Mouse (Mus musculus): ENCODE data around the gene Slc25a31.

Gene Slc25a31

DNA sequence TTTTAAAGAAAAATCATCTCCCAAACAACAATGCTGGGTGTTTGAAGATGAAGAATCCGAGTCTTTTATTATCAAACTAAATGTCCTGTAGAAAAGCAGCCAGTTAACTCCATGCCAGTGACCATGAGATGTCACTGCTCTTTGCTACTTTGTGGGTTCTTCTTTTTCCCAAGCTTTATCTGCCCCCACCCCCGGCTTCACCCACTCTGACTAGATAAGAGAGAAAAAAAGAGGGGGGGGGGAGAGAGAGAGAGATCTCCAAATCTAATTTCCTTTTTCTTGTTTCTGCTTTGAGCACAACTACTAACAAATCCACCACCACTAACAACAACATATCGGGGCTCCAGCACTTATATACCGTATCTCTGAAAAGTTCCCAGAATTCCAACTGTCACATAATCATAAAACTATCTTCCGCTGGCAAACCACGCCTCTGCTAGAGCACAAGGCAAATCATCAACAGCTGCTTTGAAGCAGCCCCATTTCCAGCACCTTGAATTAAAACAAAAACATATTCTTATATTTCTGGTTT is 29.8 kb downstream of the Slc25a31 start:
- DNase-seq = no peak

DNA sequence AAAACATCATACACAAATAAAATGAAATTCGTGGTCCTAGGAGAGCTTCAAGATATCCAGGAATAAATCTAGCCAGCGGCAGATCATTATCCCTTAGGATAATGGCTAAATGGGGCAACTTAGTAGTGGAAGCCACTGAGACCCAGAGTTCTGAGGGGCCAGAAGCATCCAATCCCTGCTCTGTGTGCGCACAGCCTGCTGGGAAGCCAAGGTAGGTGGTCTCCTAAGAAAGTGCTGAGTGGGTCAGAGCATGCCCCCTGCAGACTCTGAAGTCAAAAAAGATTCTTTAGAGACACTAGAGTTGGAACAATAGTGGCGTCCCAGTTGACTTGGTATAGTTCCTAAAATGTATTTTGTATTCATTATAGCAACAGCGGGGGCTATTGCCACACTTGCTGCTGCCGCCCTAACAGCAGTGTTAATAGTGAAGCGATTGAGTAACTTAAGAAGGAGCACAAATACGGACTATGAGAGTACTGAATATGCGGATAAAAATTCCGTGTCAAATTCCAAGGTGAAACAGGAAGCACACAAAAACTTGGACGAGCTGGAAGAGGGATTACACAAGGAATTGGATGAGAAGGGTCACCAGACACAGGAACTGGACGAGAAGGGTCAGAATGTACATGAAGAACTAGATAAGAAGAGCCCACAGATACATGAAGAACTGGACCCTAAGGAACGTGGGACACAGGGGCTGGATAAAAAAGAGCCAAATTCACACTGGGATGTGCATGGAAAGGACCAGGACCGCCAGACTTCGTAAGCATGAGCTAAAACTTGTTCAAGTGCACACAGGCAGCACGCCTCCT is 35.6 kb downstream of the Slc25a31 start, which contains the start of gene Hspa4l:
Hspa4l (plus strand) TSS at position 472 of the 812 bp plus-strand sequence.
- peak; percentile 10 to 16 for DNase-seq

DNA sequence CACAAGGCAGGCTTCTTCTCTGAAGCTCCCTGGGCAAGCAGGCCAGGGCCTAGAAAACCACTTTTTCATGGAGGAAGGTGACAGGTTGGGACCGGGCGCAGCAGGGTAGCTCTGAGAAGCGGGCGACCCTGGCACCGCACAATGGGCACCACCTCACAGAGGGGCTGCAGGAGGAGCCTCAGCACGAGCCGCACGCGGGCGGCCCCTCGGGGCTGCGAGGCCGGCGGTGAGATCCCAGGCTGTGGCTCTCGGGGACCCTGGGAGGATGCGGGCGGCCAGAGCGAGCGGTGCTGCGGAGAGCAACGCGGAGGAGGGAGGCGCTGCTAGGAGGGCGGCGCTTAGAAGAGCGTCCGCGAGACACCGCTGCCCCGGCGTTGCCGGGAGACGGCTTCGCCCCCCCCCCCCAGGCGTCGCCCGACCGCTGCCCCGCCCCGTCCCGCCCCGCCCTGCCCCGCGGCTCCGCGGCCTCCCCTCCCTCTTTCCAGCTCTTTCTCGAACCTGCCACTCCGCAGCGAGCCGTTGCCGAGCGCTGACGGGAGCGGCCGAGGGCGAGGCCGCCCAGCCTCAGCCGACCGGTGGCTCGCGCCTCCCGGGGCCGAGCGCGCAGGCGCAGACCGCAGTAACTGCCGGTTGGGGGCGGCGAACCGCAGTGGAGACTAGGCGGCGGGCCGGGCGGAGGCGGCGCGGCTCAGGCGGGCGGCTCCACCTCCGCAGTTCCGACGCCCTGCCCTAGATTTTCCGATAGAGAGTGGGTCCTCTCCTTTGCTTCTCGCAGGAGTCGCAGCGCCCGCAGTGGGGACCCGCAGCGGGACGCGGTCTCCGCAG is 36.4 kb downstream of the Slc25a31 start:
- peak; percentile 96 to 98 for DNase-seq

DNA sequence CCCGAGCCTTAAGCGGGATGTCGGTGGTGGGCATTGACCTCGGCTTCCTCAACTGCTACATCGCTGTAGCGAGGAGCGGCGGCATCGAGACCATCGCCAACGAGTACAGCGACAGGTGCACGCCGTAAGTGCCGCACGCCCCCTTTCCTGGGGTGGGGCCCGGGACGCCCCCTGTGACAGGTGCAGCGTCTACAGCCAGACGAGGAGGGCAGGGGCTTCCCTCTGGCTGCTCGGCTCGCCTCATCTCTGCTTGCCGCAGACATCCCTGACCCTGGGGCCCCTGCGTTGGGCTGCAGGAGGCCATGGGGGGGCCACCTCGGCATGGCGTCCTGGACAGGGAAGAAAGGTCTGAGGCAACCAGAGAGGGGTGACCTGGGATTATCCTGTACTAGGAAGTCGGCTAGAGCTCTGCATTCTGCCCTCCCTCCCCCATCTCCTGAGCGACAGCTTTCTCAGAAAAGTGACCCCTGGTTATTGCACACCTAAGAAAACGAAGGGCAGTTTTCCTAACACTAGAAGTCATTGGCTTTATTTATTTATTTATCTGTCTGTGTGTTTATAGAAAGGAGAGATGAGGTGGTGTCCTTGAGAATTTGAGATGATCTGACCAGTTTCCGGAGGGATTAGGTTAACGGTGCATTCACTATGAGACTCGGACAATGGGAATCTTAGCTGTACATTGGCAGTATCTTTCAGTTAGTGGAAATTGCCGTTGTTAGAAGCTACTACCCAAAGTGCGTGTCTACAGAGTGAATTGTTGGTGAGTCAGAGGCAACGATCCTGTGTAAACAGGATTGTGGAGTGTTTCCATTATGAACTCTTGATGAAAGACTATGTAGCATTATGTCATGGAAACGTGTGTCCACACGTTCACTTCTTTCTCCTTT is 37.2 kb downstream of the Slc25a31 start:
- DNase-seq = peak in 1 of 2 experiments; percentile 10

DNA sequence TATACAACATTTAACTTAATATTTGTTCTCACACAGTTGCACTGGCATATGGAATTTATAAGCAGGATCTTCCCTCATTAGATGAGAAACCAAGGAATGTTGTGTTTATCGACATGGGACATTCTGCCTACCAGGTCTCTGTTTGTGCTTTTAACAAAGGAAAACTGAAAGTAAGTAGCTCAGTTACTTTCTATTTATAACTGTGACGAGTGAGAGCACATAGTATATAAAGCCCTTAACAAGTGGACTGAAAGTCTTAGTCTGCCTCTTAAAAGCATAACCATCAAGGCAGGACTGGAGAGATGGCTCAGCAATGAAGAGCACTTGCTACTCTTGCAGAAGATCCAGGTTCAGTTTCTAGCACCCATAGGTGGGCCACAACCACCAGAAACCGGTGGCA is 52.1 kb downstream of the Slc25a31 start:
- no peak for DNase-seq

DNA sequence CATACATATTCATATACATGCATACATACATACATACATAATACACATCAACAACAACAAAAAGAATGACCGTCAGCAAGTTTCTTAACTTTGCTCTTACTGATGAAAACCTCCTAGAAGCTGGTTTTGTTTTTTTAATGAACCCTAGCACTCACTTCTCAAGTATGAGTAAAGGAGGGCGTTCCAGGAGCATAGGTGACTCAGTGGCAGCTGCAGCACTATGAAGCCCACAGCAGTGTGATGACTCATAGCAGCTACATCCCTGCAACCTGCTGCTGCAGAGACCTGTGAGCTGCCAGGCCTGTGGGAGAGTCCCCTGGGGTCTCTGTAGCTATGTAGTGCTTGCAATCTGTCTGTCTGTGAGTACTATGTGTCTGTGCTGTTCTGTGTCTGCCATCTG is 52.7 kb downstream of the Slc25a31 start:
- DNase-seq = no peak

All from cerebellum, postnatal 25 days (tissue).